9 mouse cellular contexts compared by ENCODE assay signal in the genomic region with DNA sequence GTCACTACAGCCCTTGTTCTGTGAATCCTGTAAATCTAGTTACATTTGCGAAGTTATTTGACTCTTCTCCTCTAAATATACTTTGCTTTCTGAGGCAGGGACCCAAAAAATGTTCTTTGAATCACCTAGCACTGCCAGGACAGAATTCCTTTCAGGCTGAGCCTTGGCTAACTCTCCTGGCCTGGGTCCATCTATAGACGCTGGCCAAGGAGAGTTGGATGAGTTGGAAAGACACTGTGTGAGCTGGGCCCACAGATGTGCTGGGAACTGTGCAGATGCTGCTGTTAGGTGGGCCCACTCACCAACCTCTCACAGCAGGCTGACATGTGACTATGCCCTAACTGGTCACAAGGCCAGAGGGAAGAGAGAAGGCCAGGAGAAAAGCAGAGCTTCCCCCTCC. TPM values are rescaled to one million over a fixed set of nuclear protein-coding genes. Genes with fewer than 3 reads are reported as not detected.
DNase-seq lines count a peak whose midpoint lies in the region; ATAC-seq and TF ChIP-seq lines count a peak whose summit lies in the region.
"Had no signal": no experiment of that assay in that cellular context is flagged by ENCODE, and none has a peak within 500 bp of the region (broad histone marks: within the 10 kb centered on the region; RNA-seq: fewer than 3 reads in every experiment).

No protein-coding gene starts in this region.

- 46% methylated on average over 2 of the region's 2 CpGs for WGBS in olfactory bulb, adult 2 months

- peak overlapping the region; percentile 100 for H3K27ac ChIP-seq in olfactory bulb, adult 2 months (ENCODE audit: insufficient read depth, low read depth, low read length)

- intact Hi-C loops in heart, postnatal 36 days (cut with DNase I): no loop called here

- no peak for TF ChIP-seq CTCF in olfactory bulb, adult 2 months (IDR thresholded peaks at IDR 0.05; ENCODE audit: insufficient read depth, low read depth, low read length)

- no peak for TF ChIP-seq POLR2A in olfactory bulb, adult 2 months (IDR thresholded peaks at IDR 0.05; ENCODE audit: insufficient read depth, low read depth, low read length)

- DNase-seq in frontal cortex, postnatal 25 days (ENCODE audit: low spot score in 2 of 2): no peak
- DNase-seq in right cerebral cortex, adult 18-20 months: peak; percentile 59
- DNase-seq in right cerebral cortex, postnatal 25 days: no peak
- DNase-seq in heart, postnatal 36 days: peak; percentile 38 to 48
- DNase-seq in yolk sac, embryonic 10.5 days (ENCODE audit: low spot score): no peak
- DNase-seq in retina, embryonic 14.5 days (ENCODE audit: low spot score): no peak

- no peak overlapping the region for H3K4me3 ChIP-seq in olfactory bulb, adult 2 months (ENCODE audit: insufficient read depth, low read depth, low read length)
- H3K4me3 ChIP-seq: myocyte had no signal

- peaks cover 33% of the 10 kb centered on the region for H3K4me1 ChIP-seq in olfactory bulb, adult 2 months (ENCODE audit: control insufficient read depth, insufficient read depth, low read length)

- ATAC-seq in frontal cortex, adult (ENCODE audit: low TSS enrichment): peak; percentile 18

RNA-seq across cellular contexts. Expression of gene Zfp706, which starts 41.1 kb away (rescaled TPM):
- 100 to 1,000 TPM; 217 to 238 TPM for total RNA-seq in heart, postnatal 36 days (2021)
- not detected in 2 replicates for polyA plus RNA-seq in olfactory bulb, adult 2 months (2012; ENCODE audit: insufficient read depth, insufficient read length, low replicate concordance, missing spikeins)

Comparison
In these comparisons a context has a peak if more than half of its experiments do, and no peak if none do; other contexts are left out.
1. DNase-seq: peak in right cerebral cortex, adult 18-20 months (single experiment) and heart, postnatal 36 days (2 of 2); none in frontal cortex, postnatal 25 days (0 of 2), right cerebral cortex, postnatal 25 days (single experiment), yolk sac, embryonic 10.5 days (single experiment) and retina, embryonic 14.5 days (single experiment).